Mouse (Mus musculus) cerebellum, postnatal 25 days (tissue): ENCODE measurements around the gene Kctd17.

Source experiments
- DNase-seq, 2 experiments: peaks; one replicate each; pipeline ENCODE4 v3.0.0; 2021; ENCODE audit warnings: mixed read lengths in 2 of 2

The Kctd17 gene

DNA sequence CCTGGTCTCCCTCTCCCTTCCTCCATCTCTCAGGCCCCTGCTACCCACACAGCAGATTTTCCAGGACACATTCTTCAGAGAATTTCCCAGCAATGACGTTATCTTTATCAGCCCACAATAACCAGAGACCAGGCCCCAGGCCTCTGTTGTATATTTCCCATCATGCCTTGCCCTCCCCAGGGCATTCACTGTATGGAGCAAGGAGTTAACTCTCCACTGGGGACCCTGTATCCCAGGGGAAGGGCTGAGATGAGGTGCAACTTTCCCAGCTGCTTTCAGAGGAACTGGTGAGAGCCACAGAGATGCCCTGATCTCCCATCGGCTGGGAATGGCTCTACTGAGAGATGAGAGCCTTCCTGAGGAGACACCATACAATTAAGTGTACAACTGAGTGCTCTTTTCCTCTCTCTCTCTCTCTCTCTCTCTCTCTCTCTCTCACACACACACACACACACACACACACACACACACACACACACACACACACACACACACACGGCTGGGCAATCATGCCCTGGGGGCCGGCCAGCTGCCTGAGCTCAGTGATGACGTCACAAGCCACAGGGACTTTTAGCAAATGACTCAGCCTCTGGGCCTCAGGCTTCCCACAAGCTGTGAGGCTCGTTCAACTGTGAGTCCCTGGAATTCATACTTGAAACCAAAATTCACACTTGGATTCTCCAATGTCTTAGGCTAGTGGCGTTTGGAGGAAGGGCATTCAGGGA lies 21.5 kb downstream of the Kctd17 start:
- peak; percentile 20 to 58 for DNase-seq

DNA sequence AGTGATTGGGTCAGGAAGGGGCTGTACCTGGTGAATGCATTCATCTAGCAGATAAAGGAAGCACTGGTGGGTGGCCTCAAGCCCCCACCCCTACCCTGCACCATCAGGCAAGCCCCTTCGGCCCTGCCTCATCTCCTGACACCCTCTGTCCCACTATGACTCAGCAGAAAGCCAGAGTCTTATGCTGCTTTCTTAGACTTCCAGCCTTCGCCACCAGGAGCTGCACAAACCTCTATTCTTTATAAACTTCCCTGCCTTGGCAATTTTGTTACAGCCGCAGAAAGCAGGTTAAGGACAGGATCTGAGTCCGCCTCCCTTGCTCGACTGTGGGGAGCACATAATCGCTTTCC lies 22.0 kb downstream of the Kctd17 start:
- DNase-seq, result no peak

DNA sequence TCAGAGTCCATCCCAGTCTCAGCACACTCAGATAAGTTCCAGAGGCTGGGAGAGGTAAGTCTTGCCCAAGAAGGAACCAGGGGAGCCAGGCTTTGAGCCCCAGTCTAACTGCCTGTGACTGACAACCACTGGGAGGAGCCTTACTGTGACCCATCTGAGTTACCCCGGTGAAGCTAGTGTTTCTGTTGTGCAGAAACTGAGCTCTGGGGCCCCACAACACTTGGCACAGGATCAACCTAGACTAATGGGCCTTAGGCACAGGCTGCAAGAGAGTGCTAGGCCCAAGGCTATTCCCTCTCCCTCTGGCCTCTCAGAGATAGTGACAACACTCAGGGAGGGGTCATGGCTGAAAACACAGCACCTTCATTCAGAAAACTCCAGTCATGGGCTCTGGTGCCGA lies 22.8 kb downstream of the Kctd17 start:
- DNase-seq, result no peak

DNA sequence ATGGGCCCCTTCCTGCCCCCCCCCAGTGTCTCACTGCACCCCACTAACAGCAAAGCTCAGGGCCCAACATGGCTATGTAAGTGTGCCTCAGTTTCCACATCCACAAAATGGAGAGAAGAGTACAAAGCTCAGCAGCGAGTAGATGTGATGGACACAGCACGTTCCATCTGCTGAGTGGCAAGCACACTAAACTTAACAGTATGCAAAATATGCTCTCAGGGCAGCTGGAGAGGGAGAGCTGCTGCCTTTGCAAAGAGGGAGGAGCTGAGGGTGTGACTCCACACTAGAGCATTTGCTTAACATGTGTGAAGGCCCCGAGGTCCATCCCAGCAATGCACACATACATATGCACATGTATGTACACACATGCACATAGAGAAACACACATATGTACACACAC lies 24.6 kb downstream of the Kctd17 start:
- DNase-seq, result no peak

DNA sequence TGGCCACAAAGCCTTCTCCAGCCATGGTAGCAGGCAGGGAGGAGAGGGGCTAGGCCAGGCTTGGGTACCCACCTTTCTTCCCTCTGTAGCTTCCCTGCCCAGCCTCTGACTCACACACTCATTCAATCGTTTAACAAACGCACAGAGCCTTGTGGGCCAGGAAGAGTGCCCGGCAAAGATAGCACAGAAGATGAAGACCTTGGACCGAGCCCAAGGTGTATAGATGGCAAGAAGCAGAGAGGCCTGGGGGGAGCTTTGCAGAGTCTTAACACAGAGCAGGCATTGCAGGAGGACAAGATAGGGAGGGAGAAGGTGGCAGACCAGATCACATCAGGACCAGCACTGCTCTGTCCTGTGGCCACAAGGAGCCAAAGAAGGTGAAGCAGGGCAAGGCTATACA lies 26.8 kb downstream of the Kctd17 start:
- DNase-seq, result no peak

DNA sequence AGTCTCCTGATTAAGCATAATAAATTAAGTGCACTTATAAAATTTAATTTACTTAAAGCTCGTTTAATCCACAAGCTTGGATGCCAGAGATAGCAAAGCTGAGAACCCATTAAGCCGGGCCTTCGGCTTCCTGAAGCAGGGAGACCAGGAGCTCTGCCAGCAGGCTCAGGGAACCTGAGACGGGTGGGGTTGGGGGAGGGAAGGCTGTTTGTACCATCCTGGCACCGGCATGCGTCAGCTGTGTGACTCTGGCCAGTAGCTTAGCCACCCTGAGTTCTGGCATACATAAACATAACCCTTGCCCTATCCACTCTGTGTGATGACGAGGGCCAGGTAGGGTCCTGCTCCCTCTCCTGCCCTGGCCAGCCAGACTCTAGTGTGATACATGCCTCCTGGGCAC lies 27.7 kb downstream of the Kctd17 start:
- peak; percentile 56 to 67 for DNase-seq

DNA sequence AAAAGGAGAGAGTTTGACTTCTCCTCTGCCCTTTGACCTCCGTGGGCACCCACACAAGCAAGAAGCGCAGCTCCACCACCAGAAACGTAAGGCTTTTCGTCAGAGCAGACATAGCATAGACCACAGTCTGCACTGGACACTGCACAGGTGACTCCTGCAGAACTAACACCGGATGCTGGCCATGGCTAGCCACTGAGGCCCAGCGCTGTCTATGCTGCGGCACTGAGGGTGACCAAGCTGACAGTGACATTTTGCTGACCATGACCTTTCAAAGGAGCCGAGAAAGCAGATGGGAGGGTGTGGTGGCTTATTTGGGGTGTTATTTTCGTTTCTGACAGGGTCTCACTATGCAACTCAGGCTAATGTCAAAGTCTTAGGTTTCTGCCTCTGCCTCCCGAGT lies 28.8 kb downstream of the Kctd17 start:
- no peak for DNase-seq

DNA sequence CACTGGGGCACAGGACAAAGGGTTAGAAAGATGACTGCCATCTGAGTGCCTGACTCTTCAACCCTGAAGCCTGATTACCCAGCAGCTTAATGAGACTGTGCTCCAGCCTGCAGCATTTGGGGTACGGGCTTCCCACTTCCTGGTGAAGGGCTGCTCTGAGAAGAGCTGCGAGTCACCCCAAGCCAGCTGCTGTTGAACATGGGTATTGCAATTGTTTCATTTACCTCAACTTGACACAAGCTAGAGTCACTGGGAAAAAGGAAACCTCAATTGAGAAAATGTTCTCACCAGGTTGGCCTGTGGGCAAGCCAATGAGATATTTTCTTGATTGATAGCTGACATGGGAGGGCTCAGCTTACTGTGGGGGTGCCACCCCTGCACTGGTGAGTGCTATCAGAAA lies 34.6 kb downstream of the Kctd17 start:
- no peak for DNase-seq

DNA sequence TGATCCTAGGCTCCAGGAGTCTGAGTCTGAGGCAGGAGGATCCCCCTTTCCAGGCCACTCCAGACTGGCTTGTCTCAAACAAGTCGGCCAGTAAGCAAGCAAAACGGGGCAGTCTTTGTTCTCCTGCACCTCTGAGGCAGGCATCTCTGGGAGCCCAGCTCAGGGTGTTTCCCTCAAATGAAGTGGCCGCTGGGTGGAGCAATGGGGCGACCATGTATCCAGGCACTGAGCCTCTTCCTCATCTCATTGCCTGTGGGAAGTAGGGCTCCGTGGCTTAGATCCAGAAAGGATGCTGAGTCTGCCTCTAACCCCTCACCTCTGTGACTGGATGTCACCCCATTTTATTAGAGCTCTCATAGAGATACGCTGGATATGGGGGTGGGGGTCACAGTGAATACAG lies 38.4 kb downstream of the Kctd17 start:
- DNase-seq, result peak in 1 of 2 experiments; percentile 65

DNA sequence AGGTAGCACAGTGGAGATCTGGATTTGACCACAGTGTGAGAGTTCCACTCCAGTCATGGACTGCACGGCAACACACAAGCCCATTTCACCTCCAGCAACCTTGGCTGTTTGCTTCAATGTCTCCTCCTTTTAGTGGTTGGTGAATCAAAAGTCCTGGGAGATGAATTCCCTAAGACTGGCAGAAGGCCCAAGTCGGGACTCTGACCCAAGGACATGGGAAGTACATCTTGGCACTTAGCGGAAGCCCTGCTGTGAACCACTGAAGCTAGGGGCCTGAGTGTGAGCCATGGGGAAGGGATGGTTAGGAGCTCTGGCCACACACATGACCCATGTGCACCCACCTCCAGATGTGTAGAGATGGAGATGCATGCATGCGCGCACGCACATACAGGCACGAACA lies 39.2 kb downstream of the Kctd17 start:
- DNase-seq, result no peak

DNA sequence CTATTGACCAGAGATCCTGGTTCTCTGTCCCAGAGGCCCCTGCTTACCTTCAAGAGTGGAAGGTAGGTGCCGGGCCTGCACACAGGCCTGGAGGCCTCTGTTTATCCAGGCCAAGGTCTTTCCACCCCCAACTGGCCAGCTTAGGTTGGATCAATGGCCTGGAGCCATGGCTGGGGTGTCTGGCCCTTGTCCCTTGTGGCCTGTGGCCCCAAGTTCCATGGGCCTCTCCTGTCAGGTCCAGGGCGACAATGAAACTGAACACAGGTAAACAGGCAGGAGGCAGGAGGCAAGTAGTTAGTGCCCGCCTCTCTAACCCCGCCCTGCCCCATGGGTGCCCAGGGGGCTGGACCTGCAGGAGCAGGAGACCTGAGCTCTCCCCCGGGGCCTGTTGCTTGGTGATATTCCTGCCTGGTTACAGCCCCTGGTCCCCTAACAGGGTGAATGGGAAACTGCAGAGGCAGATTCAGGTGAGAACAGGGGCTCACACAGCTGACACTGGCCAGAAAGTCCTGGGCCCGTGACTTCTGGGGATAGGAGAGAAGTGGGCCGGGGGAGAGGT lies 40.1 kb downstream of the Kctd17 start, which contains the start of gene Tmprss6:
Gene Tmprss6, minus strand, starts transcription at position 256 of the 559 bp plus-strand sequence.
- DNase-seq, result no peak

DNA sequence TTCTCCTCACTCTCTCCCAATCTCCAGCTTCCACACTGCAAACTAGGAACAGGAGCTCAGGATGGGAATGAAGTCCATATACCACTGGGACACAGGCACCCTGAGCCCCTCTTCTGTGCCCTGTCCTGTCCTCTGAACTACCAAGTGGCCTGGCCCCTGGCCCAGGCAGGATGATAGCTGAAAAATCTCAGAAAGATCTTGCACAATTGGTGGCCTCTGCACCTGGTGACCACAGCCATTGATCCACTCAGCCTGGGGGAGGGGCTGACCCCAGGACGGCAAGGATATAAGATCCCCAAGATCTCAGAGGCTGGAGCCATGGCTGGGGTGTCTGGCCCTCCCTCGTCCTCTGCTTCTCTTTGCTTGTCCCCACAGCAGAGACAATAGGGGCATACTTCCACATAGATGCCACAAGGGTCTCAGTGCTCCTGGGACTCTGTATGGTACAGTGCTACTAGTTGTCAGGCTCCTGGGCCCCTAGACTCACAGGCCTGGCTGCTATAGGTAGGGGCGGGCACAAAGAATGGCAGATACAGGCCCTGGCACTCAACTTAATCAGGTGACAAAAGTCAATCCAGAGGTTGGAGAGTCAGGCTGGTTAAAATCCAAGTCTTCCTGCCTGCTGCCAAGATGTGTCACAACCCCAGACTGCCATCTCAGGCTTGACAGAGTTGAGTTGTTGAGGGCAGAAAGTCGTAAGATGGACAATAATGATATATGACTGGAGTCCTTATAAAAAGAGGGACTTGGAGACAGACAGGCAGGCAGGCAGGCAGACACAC lies 42.3 kb downstream of the Kctd17 start:
- no peak for DNase-seq

DNA sequence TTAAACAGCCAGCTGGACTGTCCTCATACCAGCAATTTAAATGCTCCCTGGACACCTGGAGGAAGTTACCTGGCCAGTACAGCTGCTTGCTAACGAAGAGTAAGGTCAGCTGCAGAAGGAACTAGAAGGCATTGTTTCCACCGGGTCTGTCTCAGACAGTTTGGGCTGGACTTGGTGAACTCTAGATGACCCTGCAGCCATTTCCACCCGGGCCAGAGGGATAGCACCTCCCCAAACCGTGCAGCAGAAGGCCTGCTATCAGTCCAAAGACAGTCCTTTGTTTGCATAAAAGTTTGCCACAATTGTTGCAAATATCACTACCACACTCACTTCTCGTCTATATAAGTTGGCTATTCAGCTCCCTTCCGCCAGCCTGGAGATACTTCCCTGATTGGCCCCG lies 43.5 kb downstream of the Kctd17 start:
- no peak for DNase-seq

DNA sequence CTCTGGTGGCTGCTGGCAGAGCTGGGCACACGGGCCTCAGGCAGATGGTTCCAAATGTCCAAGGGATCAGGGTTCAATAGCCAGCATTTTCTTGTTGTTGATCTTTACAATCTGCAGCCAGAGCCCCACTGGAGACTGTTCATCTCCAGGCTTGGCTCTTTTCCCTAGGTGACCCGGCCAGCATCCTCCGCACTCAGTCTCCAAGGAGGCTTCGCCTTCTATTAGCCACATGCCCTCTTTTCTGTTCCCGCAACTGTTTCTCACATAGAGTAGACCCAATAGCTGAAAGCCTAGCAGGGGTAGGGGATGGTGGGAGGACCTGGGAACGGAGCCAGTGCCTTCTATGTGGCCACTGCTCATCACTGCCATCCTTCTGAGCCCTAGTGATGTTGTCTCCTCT lies 45.1 kb downstream of the Kctd17 start:
- DNase-seq, result peak; percentile 45 to 56

DNA sequence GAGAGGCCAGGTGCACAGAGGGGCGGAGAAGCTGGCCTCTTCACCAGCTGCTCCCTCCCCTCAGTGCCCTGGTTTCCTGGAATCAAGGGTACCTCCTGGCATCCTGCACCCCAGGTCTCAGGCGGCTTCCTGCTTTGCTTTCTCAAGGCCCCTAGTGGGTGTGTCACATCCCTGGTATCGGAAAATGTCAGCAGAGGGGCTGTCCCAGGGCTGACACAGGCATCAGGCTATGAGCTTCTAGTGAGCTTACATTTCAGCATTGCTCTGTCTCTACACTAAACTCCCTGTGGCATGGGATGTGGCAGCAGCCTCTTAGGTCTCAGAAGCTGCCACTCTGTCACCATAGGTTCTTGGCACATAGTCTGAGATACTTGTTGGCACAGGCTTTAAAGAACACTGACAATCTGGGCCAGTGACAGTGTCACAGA lies 47.3 kb downstream of the Kctd17 start:
- peak in 1 of 2 experiments; percentile 52 for DNase-seq

DNA sequence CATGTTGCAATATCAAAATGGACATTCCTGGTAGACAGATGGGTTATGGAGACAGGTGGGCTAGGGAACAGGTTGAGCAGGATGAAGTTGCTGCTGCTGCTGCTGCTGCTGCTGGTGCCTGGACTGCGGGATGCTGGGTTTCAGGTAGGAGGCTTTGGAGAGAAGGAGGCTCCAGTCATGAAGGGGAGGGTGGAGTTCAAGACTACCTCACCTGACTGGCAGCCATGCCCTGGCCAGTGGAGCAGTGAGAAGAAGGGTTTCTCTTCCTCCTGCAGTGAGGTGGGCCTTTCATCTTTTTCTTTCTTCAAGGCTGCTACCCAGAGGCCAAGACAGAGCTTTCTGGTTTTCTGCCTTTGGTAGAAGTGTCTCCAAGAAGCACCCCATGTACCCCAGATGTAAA lies 48.5 kb downstream of the Kctd17 start:
- DNase-seq, result no peak

DNA sequence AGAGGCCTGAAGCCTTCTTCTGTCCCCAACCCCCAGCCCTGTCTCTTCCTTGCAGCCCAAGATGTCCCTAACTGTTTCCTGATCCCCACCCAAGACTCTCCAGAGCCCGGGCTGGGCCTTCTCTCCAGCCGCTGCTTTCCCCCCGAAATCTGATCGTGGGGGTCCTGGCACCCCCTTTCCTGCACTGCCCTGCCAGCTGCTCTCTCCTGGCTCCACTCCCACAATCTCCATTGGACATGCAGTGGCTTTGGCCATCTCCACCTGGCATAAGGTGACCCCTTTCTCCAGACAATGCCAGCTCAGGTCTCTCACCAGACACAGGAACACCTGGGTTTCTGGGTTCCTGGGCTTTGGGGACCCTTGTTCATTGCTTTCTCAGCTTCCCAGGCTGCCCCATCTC lies 49.7 kb downstream of the Kctd17 start:
- DNase-seq, result no peak

DNA sequence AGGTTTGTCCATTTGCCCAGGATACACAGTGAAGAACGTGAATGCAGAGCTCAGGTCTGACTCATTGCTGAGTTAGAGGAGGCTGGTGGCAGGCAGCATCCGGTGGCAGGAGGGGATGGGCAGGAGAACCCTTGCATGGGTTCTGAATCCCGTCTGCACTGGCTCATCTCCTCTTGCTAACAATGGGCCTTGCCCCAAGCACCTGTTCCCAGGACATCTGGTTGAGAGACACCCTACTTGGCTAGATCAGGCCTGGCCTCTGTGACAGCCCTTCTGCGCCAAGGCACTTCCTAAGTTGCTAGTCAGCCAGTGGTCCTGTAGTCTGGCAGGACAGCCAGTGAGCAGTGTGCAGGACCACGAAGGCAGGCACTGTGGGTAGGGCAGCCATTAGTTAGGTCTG lies 51.1 kb downstream of the Kctd17 start:
- no peak for DNase-seq

DNA sequence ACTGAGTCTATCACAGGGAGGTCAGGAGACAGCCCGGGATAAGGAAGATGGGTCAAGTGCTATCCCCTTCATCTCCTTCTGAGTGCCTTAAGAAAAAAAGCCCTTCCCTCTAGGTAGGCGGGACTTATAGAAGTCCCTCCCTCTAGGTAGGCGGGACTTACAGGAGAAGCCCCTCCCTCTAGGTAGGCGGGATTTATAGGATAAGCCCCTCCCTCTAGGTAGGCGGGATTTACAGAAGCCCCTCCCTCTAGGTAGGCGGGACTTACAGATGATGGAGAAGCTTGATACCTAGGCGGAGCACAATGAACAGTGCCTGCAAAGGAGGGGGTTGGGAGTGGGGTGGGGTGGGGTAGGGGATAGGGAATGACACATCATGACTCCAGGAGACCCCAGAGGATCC lies 51.7 kb downstream of the Kctd17 start:
- no peak for DNase-seq

DNA sequence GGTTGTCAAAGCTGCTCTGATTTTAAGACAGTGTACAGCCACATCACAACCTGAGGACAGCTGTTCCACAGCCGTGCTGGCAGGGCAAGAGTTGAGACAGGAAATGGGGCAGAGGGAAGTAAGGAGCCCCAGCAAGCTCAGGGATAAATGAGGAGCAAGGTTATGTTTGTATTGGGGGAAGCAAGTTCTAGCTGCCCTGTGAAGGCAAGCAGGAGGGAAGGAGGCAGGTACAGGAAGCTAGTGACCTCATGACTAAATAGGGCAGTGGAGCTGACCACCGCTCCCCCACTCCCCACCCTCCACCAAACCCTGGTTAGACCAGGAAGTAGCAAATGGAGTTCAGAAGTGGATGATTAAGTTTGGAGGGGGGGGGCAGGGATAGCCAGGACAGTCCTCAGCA lies 52.6 kb downstream of the Kctd17 start:
- no peak for DNase-seq

DNA sequence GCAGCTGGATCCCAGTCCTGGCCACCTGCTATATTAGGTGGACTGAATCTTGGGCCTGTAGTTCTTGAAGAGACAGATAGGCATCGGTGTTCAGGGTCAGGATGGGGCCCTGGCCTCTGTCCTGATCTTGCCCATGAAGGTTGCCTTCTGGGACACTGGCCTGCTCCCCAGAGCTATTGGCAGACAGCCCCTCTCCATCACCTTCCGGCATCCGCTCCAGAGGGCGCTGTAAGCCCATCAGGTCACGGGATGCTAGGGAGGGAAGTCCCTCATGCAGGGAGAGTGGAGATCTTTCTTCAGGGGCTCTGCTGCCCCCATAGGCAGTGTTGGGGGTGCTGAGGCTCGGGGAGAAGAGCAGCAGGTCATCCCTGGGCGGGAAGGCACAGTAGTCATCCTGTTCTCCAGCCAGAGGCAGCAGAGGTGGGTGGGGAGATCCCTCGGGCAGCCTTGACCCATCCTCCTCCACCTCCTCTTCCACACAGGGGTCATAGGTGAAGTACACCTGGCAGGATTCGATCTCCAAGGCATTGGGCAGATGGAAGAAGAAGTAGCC lies 53.2 kb downstream of the Kctd17 start:
- peak; percentile 56 to 63 for DNase-seq

DNA sequence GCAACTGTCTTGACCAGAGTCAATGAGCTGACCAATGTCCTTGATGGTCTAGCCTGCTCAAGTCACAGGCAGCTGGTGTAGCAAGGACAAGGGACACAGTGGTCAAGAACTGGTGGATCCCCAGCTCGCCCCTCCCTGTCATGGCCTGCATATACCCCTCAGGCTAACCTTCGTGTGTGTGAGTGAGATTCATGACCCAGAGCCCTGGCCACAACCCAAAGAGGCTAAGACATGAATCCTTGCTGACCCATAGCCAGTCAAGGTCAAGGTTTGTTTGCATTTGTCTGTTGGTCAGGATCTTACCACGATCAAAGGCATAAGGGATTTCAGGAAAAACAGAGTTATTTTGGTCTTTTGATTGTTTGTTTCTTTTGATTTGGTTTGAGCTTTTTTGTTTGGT lies 54.2 kb downstream of the Kctd17 start:
- no peak for DNase-seq

DNA sequence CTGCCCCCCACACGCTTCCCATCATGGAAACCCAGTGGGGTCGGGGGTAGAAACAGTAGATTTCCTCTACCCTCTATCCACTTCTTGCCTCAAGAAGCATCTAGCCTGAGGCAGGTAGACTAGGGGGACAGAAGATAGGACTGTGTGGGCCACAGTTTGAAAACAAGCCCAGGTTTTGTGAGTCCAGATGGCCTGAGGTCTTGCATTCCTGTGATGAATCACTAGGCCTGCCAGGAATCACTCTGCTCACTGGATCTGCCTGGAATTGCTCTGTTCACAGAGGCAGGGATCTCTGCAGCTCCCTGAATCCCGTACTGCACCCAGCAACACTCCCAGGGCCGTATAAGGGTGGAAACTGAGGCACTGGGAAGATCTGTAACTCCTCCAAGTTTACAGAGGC lies 54.9 kb downstream of the Kctd17 start:
- DNase-seq, result peak; percentile 81

DNA sequence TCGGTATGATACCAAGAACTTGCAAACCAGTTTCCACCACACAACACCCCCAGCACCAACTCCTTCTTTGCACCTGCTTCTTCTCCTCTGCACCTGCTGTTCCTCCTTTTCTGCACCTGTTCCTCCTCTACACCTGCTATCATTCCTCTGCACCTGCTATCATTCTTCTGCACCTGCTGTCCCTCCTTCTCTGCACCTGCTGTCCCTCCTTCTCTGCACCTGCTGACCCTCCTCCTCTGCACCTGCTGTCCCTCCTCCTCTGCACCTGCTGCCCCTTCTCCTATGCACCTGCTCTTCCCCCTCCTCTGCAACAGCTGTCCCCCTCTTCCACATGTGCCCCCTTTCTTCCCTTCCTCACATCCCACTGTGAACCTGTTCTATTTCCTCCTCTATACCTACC lies 58.2 kb downstream of the Kctd17 start:
- DNase-seq, result peak; percentile 34 to 40
